Mouse (Mus musculus) lung, embryonic 15.5 days (tissue): ENCODE data around the gene Hapln4. TPM values are rescaled to one million over a fixed set of nuclear protein-coding genes. Genes with fewer than 3 reads are reported as not detected.

Experiments
- microRNA-seq: library from miRNA; unstranded; fragments of <30 nt; microRNA quantifications from one replicate; pipeline ENCODE4, GENCODE M21; 2016
- polyA plus RNA-seq: library from polyadenylated mRNA; unstranded; fragments of >200 nt; fragmentation: Nextera tagmentation; extraction: Ambion mirVana; gene quantifications from 2 replicates; pipeline ENCODE4 v1.2.1, GENCODE M21; 2015

Hapln4 gene
- polyA plus RNA-seq, 1 experiment from 2014 or later = not detected

Small RNAs within 50 kb of the gene (microRNA-seq; reads per million reads assigned to microRNA genes)
- not detected for gene Mir7066

Other genes starting within 250 kb of the Hapln4 start
- gene Cilp2, start 195.8 kb upstream of the Hapln4 start, polyA plus RNA-seq = 0.59 and 0.61 TPM in 2 replicates
- 2.9 and 3.7 TPM in 2 replicates for gene Tssk6, start 181.3 kb upstream of the Hapln4 start, polyA plus RNA-seq
- gene Ndufa13, start 180.9 kb upstream of the Hapln4 start, polyA plus RNA-seq = 162 and 177 TPM in 2 replicates
- 4.0 and 5.5 TPM in 2 replicates for gene Yjefn3, start 180.7 kb upstream of the Hapln4 start, polyA plus RNA-seq
- gene Gatad2a, start 87.1 kb upstream of the Hapln4 start, polyA plus RNA-seq = 60.3 and 64.3 TPM in 2 replicates
- 46.4 and 50.5 TPM in 2 replicates for gene Mau2, start 40.7 kb upstream of the Hapln4 start, polyA plus RNA-seq
- 41.5 and 44.8 TPM in 2 replicates for gene Sugp1, start 40.6 kb upstream of the Hapln4 start, polyA plus RNA-seq
- 0.54 TPM in 2 replicates for gene Tm6sf2, start 10.5 kb upstream of the Hapln4 start, polyA plus RNA-seq
- 0.22 and 0.23 TPM in 2 replicates for gene Ncan, start 37.4 kb downstream of the Hapln4 start, polyA plus RNA-seq
- 30.9 and 32.5 TPM in 2 replicates for gene Nr2c2ap, start 47.9 kb downstream of the Hapln4 start, polyA plus RNA-seq
- 20.3 TPM in 2 replicates for gene Rfxank, start 55.7 kb downstream of the Hapln4 start, polyA plus RNA-seq
- 44.9 and 45.7 TPM in 2 replicates for gene Borcs8, start 56.0 kb downstream of the Hapln4 start, polyA plus RNA-seq
- gene Mef2b, start 56.3 kb downstream of the Hapln4 start, polyA plus RNA-seq = 0.21 and 0.22 TPM in 2 replicates
- gene Tmem161a, start 88.9 kb downstream of the Hapln4 start, polyA plus RNA-seq = 69.7 TPM in 2 replicates
- gene Slc25a42, start 128.8 kb downstream of the Hapln4 start, polyA plus RNA-seq = 3.9 and 4.4 TPM in 2 replicates
- gene Sugp2, start 150.8 kb downstream of the Hapln4 start, polyA plus RNA-seq = 26.7 and 27.7 TPM in 2 replicates
- gene Armc6, start 151.0 kb downstream of the Hapln4 start, polyA plus RNA-seq = 24.2 and 30.1 TPM in 2 replicates
- 70.4 and 73.0 TPM in 2 replicates for gene Homer3, start 199.4 kb downstream of the Hapln4 start, polyA plus RNA-seq
- 46.0 and 48.0 TPM in 2 replicates for gene Ddx49, start 219.0 kb downstream of the Hapln4 start, polyA plus RNA-seq
- gene Cope, start 219.1 kb downstream of the Hapln4 start, polyA plus RNA-seq = 332 and 336 TPM in 2 replicates
- gene Cers1, start 232.3 kb downstream of the Hapln4 start, polyA plus RNA-seq = 3.1 and 3.3 TPM in 2 replicates
- 1.0 TPM in 2 replicates for gene Gdf1, start 246.4 kb downstream of the Hapln4 start, polyA plus RNA-seq